Mouse (Mus musculus) adrenal gland, postnatal 25 days (tissue): ENCODE results near the gene Foxp4. TPM values are rescaled to one million over a fixed set of nuclear protein-coding genes. Genes with fewer than 3 reads are reported as not detected.

Experiments
- DNase-seq: peaks from one replicate; pipeline ENCODE4 v3.0.0; 2021; ENCODE audit warnings: mixed read lengths
- total RNA-seq: library from RNA; stranded (reverse); gene quantifications from 2 replicates; pipeline ENCODE4 v1.2.3, GENCODE M21; 2021

The Foxp4 gene
- total RNA-seq, 1 experiment from 2014 or later: 33.4 TPM

DNA sequence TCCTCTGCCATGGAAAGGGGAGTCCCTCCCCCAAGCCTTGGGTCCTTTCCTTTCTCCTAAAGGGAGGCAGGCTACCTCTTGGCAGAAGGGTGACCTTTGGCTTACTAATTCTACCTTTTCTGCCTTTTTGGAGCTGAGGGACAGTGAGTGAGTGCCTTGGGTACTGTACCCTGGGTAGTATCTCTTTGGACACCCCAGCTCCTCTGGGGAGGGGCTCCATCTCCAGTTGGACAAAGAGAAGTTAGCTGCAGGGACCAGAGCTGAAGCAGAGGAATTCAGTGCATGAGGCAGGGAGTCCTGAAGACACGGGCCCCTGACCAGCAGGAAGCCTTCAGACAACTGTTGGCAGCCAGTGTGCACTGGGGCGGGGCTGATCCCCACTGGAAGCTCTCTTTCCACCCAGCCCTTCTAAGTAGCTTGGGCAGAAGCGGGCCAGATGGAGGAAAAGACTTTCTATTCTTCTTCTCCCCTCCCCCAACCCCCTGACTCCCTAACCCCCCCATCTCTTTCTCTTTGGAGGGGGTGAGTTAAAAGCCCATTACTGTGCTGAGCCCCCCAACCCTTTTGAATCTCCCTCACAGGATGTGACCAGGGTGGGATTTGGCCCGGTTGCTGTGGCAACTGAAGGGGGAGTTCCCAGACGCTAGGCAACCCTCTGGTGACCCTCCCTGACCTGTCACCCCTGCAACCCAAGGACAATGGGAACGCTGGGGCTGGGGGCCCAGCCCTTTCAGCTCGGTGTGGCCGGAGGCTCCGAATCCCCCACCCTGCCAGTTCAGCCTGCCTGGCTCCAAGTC, 26.3 kb downstream of the Foxp4 start:
- no peak for DNase-seq

- DNase-seq: no peak
These were observed 34.7 kb downstream of the Foxp4 start for GRCm38 (mm10) chr17:47889727-47890126.

- no peak for DNase-seq
These were observed 35.2 kb downstream of the Foxp4 start for GRCm38 (mm10) chr17:47889267-47889666.

- no peak for DNase-seq
These were observed 35.8 kb downstream of the Foxp4 start for GRCm38 (mm10) chr17:47888641-47889040.

DNA sequence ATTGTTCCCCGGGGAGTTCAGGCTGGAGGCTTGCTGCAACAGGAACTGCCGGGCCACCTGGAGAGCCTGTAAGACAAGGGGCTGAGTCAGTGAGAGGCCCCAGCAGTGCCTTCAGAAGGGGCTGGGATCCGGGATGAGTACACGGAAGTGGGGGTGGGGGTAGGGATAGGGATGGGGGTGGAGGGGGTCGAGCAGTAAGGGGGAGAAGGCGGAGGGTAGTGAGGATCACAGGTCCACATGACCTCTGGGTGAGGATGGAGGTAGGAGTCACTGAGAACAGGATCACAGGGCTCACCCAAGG, 36.3 kb downstream of the Foxp4 start:
- DNase-seq: no peak

GRCm38 (mm10) chr17:47887381-47888154, 36.9 kb downstream of the Foxp4 start:
- no peak for DNase-seq

- no peak for DNase-seq
These were observed 41.3 kb downstream of the Foxp4 start for GRCm38 (mm10) chr17:47883099-47883498.

GRCm38 (mm10) chr17:47881330-47881729, 43.1 kb downstream of the Foxp4 start:
- no peak for DNase-seq

DNA sequence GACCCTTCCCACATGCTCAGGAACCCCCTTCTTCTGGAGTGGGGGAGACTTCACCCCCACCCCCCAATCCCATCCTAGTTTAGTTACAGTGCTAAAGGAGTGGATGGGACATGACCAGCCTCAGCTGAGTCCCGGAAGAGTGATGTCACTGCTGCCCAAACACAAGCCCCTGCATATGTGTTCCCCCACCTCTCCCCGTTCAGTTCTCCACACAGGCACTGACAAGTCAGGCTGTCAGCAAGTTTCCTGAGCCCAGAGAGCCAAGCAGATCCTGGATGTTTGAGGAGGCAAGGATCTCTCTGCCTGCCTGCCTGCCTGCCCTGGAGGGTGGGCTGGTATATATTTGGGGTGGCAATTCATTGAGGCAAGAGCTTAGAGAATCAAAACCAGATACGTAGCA, 45.2 kb downstream of the Foxp4 start:
- no peak for DNase-seq

DNA sequence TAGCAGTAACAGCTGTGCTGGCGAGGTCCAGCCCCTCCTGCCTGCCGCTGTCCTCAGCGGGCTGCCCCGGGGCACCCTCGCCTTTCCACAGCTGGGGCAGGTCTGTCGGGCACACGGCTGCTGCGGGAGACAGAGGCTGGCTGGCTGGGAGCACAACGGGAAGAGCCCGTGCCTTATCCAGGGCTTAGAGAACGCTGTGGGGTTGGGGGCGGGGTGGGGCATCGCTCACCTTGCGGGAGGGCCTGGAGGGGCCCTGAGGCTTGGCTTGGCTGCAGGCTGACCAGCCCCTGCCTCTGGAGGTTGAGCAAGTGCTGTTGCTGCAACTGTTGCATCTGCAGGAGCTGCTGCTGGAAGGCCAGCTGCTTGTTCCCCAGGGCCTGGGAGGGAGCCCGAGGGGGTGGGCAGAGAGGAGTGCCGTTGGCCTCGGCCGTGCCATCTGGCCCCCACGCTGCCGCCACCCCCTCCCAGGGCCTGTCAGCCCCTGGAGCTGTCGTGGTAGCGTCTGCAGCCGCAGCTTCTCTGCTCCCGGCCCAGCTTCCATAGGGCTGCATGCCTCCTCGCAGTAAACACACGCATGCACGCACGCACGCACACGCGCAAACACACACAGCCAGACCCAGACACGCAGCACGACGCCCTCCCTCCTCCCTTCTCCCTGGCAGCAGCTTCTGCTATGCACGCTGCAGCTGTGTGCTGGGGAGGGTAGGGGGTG, 45.9 kb downstream of the Foxp4 start:
- no peak for DNase-seq

GRCm38 (mm10) chr17:47877715-47878377, 46.6 kb downstream of the Foxp4 start:
- no peak for DNase-seq

DNA sequence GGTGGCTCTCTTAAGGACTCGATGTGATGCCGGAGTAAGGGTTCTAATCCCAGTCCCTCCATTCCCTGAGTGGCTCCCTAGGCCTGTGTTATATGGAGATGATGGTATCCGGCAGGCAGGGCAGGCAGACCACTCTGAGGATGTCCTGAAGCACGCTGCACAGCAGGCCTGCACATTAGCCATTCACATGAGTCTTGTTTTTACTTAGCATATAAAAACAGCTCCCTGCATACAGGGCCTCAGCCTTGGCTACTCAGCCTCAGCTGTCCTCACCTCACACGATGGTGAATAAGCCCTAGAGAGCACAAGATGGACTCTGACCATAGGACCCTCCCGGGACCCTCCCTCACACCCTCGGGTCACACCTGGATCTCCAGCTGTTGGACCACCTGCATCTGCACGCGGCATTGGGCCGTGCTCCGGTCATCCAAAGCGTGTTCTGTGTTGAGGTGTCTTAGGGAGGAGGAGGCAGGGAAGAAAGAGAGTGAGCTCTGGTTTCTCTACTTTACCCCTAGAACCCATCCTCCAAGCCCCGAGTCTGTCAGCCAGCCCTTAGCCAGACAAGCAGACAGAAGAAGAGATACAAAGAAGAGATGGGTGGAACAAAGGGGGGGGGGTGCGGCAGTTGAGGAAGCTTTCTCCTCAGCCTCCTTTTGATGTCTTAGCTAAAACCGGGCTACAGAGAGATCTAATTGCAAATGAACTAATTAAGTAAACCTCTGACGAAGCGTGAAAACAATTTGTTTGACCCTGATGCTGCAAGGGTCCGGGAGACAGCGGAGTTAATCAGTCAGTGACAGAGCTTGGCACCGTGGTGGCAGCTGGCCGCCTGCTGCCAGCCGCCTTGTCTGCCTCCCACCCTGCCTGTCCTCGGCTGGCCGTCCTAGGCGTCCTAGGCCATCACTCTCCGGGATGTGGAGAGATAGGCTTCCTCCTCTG, 47.4 kb downstream of the Foxp4 start:
- no peak for DNase-seq

DNA sequence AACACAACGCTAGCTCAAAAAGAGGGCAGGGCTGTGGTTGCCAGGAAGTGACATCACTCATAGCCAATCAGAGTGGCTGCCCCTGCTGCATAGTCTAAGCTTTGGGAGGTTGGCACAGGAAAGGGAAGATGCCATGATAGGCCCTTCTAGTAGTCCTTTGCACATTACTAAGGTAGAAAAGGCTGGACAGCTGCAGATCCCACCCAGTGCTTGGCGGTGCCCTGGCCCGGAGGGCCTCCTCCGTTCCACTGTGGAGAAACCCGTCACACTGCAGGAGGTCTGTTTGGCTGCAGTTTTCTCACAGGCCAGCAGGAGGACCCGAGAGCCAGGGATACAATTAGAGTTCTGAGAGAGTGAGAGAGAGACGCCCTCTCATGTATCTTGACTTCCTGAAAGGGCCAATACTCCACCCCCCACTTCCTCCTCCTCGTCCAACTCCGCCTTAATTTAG, 51.1 kb downstream of the Foxp4 start:
- peak; percentile 68 for DNase-seq

- no peak for DNase-seq
These were observed 52.0 kb downstream of the Foxp4 start for GRCm38 (mm10) chr17:47872311-47873011.

- DNase-seq: no peak
These were observed 54.6 kb downstream of the Foxp4 start for GRCm38 (mm10) chr17:47869874-47870273.

DNA sequence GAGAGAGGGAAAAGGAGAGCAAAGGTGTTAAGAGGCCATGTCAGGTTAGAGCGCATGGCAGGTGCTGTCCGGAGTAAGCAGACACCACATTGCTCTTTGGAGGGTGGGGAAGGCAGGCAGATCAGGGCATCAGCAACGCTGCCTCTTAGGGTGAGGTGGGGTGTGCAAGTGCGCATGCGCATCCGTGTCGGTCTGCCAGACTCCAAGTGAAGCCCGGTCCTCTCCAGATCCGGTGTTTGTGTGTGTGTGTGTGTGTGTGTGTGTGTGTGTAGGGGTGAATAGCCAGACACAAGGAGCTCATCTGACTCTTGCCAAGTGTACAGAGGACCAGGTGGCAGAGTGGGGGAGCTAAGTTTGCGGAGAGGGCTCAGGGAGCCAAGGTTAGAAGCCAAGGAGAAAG, 58.4 kb downstream of the Foxp4 start:
- no peak for DNase-seq

DNA sequence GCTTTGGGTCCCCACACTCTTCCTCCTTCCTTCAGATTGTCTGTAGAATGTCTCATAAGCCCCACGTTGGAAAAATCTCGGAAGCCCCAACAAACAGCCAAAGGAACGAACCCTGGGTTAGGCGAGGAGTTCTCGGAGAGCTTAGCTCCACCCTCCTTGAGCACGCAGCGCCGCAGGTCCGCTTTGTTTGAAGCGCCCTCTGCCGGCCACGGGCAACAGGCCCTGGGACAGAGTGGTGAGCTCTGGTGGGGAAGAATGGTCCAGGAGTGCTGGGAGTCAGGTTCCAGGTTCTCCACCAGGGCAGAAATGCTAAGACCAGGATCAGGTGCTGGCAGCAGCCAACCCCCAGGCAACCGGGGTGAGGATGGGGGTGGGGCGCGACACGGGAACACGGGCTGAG, 59.9 kb downstream of the Foxp4 start:
- peak; percentile 93 for DNase-seq

GRCm38 (mm10) chr17:47863437-47863836, 61.0 kb downstream of the Foxp4 start:
- no peak for DNase-seq

GRCm38 (mm10) chr17:47863023-47863422, 61.4 kb downstream of the Foxp4 start:
- no peak for DNase-seq

DNA sequence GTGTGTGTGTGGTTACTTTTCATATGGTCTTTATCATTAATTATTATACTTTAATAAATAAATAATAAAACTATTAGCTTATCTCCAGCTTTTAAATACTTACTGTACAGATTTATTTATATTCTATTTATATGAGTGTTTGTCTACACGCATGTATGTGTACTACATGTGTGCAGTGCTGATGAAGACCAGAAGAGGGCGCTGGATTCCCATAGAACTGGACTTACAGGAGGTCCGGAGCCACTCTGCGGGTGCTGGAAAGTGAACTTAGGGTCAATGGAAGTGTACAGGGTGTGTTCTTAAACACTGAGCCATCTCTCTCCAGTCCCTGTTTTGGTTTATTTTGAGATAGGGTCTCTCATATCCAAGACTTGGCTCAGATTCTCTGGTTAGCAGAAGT, 68.9 kb downstream of the Foxp4 start:
- DNase-seq: no peak

DNA sequence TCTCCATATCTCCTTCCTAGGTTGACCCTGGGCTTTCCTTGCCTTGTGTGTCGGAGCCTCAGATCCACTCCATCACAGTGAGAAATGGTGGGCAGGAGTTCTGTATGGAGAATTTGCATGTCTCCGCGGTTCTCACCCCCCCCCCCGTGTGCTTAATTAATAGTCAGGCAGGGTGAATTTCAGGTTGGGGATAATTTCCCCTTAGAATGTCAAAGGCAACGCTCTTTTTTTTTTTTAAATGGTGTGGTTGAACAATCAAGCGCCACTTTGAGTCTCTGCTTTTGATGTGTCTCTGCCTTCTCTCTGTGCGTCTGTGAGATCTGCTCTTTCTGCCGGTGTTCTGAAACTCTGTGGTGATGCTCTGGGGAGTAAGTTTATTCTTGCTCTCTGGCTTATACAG, 69.5 kb downstream of the Foxp4 start:
- DNase-seq: no peak
